In genomic region chr14:31387301-31387981, GRCm38 (mm10) we compare ENCODE assay signal across 8 mouse cellular contexts. TPM values are rescaled to one million over a fixed set of nuclear protein-coding genes. Genes with fewer than 3 reads are reported as not detected.
DNase-seq lines count a peak whose midpoint lies in the region; ATAC-seq lines count a peak whose summit lies in the region.

No protein-coding gene starts in this region.

- no peak overlapping the region for H3K4me2 ChIP-seq in forebrain, embryonic 16.5 days (ENCODE audit: low read length)
- no peak overlapping the region for H3K4me2 ChIP-seq in lung, embryonic 15.5 days
- no peak overlapping the region for H3K4me2 ChIP-seq in midbrain, embryonic 13.5 days (replicated peaks)
- H3K4me2 ChIP-seq in forebrain, embryonic 13.5 days, result no peak overlapping the region

- no peaks in the 10 kb centered on the region for H3K27me3 ChIP-seq in forebrain, embryonic 10.5 days (ENCODE audit: poor library complexity, severe bottlenecking)
- no peaks in the 10 kb centered on the region for H3K27me3 ChIP-seq in forebrain, embryonic 16.5 days (replicated peaks; ENCODE audit: control insufficient read depth, insufficient read depth, low read length)
- no peaks in the 10 kb centered on the region for H3K27me3 ChIP-seq in lung, embryonic 15.5 days
- H3K27me3 ChIP-seq in midbrain, embryonic 13.5 days, result no peaks in the 10 kb centered on the region
- H3K27me3 ChIP-seq in forebrain, embryonic 13.5 days, result no peaks in the 10 kb centered on the region

- 73% methylated on average over 11 of the region's 11 CpGs for WGBS in forebrain, embryonic 10.5 days
- WGBS in forebrain, embryonic 16.5 days, result 80% methylated on average over 11 of the region's 11 CpGs
- 60% methylated on average over 11 of the region's 11 CpGs for WGBS in lung, embryonic 15.5 days
- WGBS in midbrain, embryonic 13.5 days, result 90% methylated on average over 11 of the region's 11 CpGs
- 85% methylated on average over 11 of the region's 11 CpGs for WGBS in forebrain, embryonic 13.5 days

- peaks cover 10% of the 10 kb centered on the region for H3K36me3 ChIP-seq in forebrain, embryonic 10.5 days (replicated peaks)
- no peaks in the 10 kb centered on the region for H3K36me3 ChIP-seq in forebrain, embryonic 16.5 days (ENCODE audit: control insufficient read depth, insufficient read depth)
- H3K36me3 ChIP-seq in lung, embryonic 15.5 days, result no peaks in the 10 kb centered on the region
- H3K36me3 ChIP-seq in midbrain, embryonic 13.5 days, result peaks cover 21% of the 10 kb centered on the region
- H3K36me3 ChIP-seq in forebrain, embryonic 13.5 days (ENCODE audit: poor library complexity, severe bottlenecking), result peaks cover 2% of the 10 kb centered on the region; the same call in 1 of the 2 replicates

- no peak overlapping the region for H3K4me3 ChIP-seq in forebrain, embryonic 10.5 days
- H3K4me3 ChIP-seq in forebrain, embryonic 16.5 days (replicated peaks; ENCODE audit: low read length), result no peak overlapping the region
- no peak overlapping the region for H3K4me3 ChIP-seq in lung, embryonic 15.5 days
- H3K4me3 ChIP-seq in midbrain, embryonic 13.5 days (replicated peaks), result no peak overlapping the region
- no peak overlapping the region for H3K4me3 ChIP-seq in forebrain, embryonic 13.5 days

- peaks cover 17% of the 10 kb centered on the region for H3K4me1 ChIP-seq in forebrain, embryonic 10.5 days
- 0 out of 2 replicates have a peak, but pooled peaks cover 4% of the 10 kb centered on the region for H3K4me1 ChIP-seq in forebrain, embryonic 16.5 days (replicated peaks; ENCODE audit: control insufficient read depth, insufficient read depth, low read length)
- H3K4me1 ChIP-seq in lung, embryonic 15.5 days, result peaks cover 45% of the 10 kb centered on the region
- H3K4me1 ChIP-seq in midbrain, embryonic 13.5 days (replicated peaks), result peaks cover 18% of the 10 kb centered on the region
- 0 out of 2 replicates have a peak, but pooled peaks cover 3% of the 10 kb centered on the region for H3K4me1 ChIP-seq in forebrain, embryonic 13.5 days

- peak overlapping the region; percentile 16; the same call in 1 of the 2 replicates for H3K27ac ChIP-seq in forebrain, embryonic 10.5 days
- H3K27ac ChIP-seq in forebrain, embryonic 16.5 days (ENCODE audit: low read length), result no peak overlapping the region
- peak overlapping the region; percentile 34; the same call in 1 of the 2 replicates for H3K27ac ChIP-seq in lung, embryonic 15.5 days
- no peak overlapping the region for H3K27ac ChIP-seq in midbrain, embryonic 13.5 days
- no peak overlapping the region for H3K27ac ChIP-seq in forebrain, embryonic 13.5 days

- ATAC-seq in forebrain, embryonic 16.5 days, result no peak
- ATAC-seq in lung, embryonic 15.5 days (ENCODE audit: borderline replicate concordance, extremely low read depth, low FRiP score, low TSS enrichment), result no peak
- ATAC-seq in common myeloid progenitor, adult 5-6 weeks (replicated peaks; ENCODE audit: low read depth, poor library complexity, severe bottlenecking), result 0 out of 2 replicates have a peak, but pooled peaks have one; percentile 34
- ATAC-seq in midbrain, embryonic 13.5 days, result no peak
- ATAC-seq in forebrain, embryonic 13.5 days, result no peak

- peaks cover 2% of the 10 kb centered on the region; the same call in 1 of the 2 replicates for H3K9me3 ChIP-seq in forebrain, embryonic 10.5 days
- no peaks in the 10 kb centered on the region; the same call in 1 of the 2 replicates for H3K9me3 ChIP-seq in forebrain, embryonic 16.5 days (ENCODE audit: control insufficient read depth, low read length)
- no peaks in the 10 kb centered on the region for H3K9me3 ChIP-seq in lung, embryonic 15.5 days
- H3K9me3 ChIP-seq in midbrain, embryonic 13.5 days, result no peaks in the 10 kb centered on the region
- no peaks in the 10 kb centered on the region for H3K9me3 ChIP-seq in forebrain, embryonic 13.5 days (replicated peaks)

- H3K9ac ChIP-seq in forebrain, embryonic 16.5 days (replicated peaks; ENCODE audit: low read depth, low read length), result no peak overlapping the region
- H3K9ac ChIP-seq in lung, embryonic 15.5 days, result no peak overlapping the region
- H3K9ac ChIP-seq in midbrain, embryonic 13.5 days (replicated peaks), result no peak overlapping the region
- no peak overlapping the region for H3K9ac ChIP-seq in forebrain, embryonic 13.5 days

- no peak for DNase-seq in forebrain, embryonic 10.5 days (ENCODE audit: extremely low spot score, low spot score)
- no peak for DNase-seq in lung, postnatal 25 days (ENCODE audit: low spot score)
- peak; percentile 66 for DNase-seq in thymus, postnatal 0 days (ENCODE audit: low spot score)

RNA-seq across cellular contexts. Expression of gene Sh3bp5, which starts 48.4 kb away (rescaled TPM):
- 17.6 and 18.3 TPM in 2 replicates for polyA plus RNA-seq in forebrain, embryonic 10.5 days (2016; fragmentation: Nextera tagmentation; extraction: Ambion mirVana)
- 120 and 128 TPM in 2 replicates for polyA plus RNA-seq in forebrain, embryonic 16.5 days (2015; fragmentation: Nextera tagmentation; extraction: Ambion mirVana)
- 25.4 and 26.4 TPM in 2 replicates for polyA plus RNA-seq in lung, embryonic 15.5 days (2015; fragmentation: Nextera tagmentation; extraction: Ambion mirVana)
- 4.0 and 6.2 TPM in 2 replicates for total RNA-seq in common myeloid progenitor, adult 5-6 weeks (2017)
- polyA plus RNA-seq in thymus, postnatal 0 days (2015; fragmentation: Nextera tagmentation; extraction: Ambion mirVana), result 20.3 and 20.7 TPM in 2 replicates
- 111 and 116 TPM in 2 replicates for polyA plus RNA-seq in midbrain, embryonic 13.5 days (2015; fragmentation: Nextera tagmentation; extraction: Ambion mirVana)
- polyA plus RNA-seq in forebrain, embryonic 13.5 days (2015; fragmentation: Nextera tagmentation; extraction: Ambion mirVana), result 66.9 and 75.0 TPM in 2 replicates

RNA-seq across cellular contexts. Expression of gene Capn7, which starts 51.0 kb away (rescaled TPM):
- polyA plus RNA-seq in forebrain, embryonic 10.5 days (2016; fragmentation: Nextera tagmentation; extraction: Ambion mirVana), result 28.7 and 29.2 TPM in 2 replicates
- polyA plus RNA-seq in forebrain, embryonic 16.5 days (2015; fragmentation: Nextera tagmentation; extraction: Ambion mirVana), result 69.9 and 74.6 TPM in 2 replicates
- 34.8 and 37.2 TPM in 2 replicates for polyA plus RNA-seq in lung, embryonic 15.5 days (2015; fragmentation: Nextera tagmentation; extraction: Ambion mirVana)
- 53.2 and 59.4 TPM in 2 replicates for total RNA-seq in common myeloid progenitor, adult 5-6 weeks (2017)
- polyA plus RNA-seq in thymus, postnatal 0 days (2015; fragmentation: Nextera tagmentation; extraction: Ambion mirVana), result 33.8 and 34.9 TPM in 2 replicates
- polyA plus RNA-seq in midbrain, embryonic 13.5 days (2015; fragmentation: Nextera tagmentation; extraction: Ambion mirVana), result 66.3 and 69.7 TPM in 2 replicates
- 44.2 and 48.7 TPM in 2 replicates for polyA plus RNA-seq in forebrain, embryonic 13.5 days (2015; fragmentation: Nextera tagmentation; extraction: Ambion mirVana)

Comparison
In these comparisons a context has a peak if more than half of its experiments do, and no peak if none do; other contexts are left out.
1. H3K27ac ChIP-seq: peak in forebrain, embryonic 10.5 days (single experiment) and lung, embryonic 15.5 days (single experiment); none in forebrain, embryonic 16.5 days (single experiment), midbrain, embryonic 13.5 days (single experiment) and forebrain, embryonic 13.5 days (single experiment).